Mouse (Mus musculus) kidney, embryonic 16.5 days (tissue): ENCODE measurements around the gene Gm43064. TPM values are rescaled to one million over a fixed set of nuclear protein-coding genes. Genes with fewer than 3 reads are reported as not detected.

Experiments
- ATAC-seq: fragments of 200-750 bp; cut with Nextera tagmentation; 2 replicates; pipeline ENCODE4 v1.8.0; 2017; ENCODE audit warnings: moderate TSS enrichment; ENCODE audit not compliant: low FRiP score, low TSS enrichment
- H3K27ac ChIP-seq: fragments of 300-500 bp; sonication (generic); 2 replicates; pipeline ENCODE4 v1.5.1; 2014; ENCODE audit warnings: low read length
- H3K27me3 ChIP-seq: fragments of 300-500 bp; sonication (generic); 2 replicates; pipeline ENCODE4 v1.6.1; 2014; ENCODE audit warnings: low read length, control low read depth, mixed read lengths; ENCODE audit not compliant: insufficient read depth
- H3K36me3 ChIP-seq: fragments of 300-500 bp; sonication (generic); 2 replicates; pipeline ENCODE4 v1.6.1; 2014; ENCODE audit warnings: low read length, control low read depth, mixed read lengths; ENCODE audit not compliant: insufficient read depth
- H3K4me1 ChIP-seq: fragments of 300-500 bp; sonication (generic); 2 replicates; pipeline ENCODE4 v1.6.1; 2014; ENCODE audit warnings: low read length, control low read depth, mixed read lengths; ENCODE audit not compliant: insufficient read depth
- H3K4me2 ChIP-seq: fragments of 300-500 bp; sonication (generic); replicated peaks from 2 replicates; pipeline ENCODE4 v1.6.1; 2014; ENCODE audit warnings: low read depth, low read length
- H3K4me3 ChIP-seq: fragments of 300-500 bp; sonication (generic); 2 replicates; pipeline ENCODE4 v1.5.1; 2014; ENCODE audit warnings: mild to moderate bottlenecking, low read length
- H3K9ac ChIP-seq: fragments of 300-500 bp; sonication (generic); replicated peaks from 2 replicates; pipeline ENCODE4 v1.6.1; 2014; ENCODE audit warnings: low read length
- H3K9me3 ChIP-seq: fragments of 300-500 bp; sonication (generic); 2 replicates; pipeline ENCODE4 v1.6.1; 2016; ENCODE audit warnings: low read length, control low read depth
- WGBS: fragments of 180-500 bp; shearing (Covaris S2); extraction: QIAGEN DNeasy Blood & Tissue Kit; methylation state at CpG from one replicate; pipeline ENCODE4 v1.1.7; 2014; 5-methylcytosine and 5-hydroxymethylcytosine counted together
- polyA plus RNA-seq: library from polyadenylated mRNA; unstranded; fragments of >200 nt; fragmentation: Nextera tagmentation; extraction: Ambion mirVana; gene quantifications from 2 replicates; pipeline ENCODE4 v1.2.1, GENCODE M21; 2015

Gm43064 gene
- 0.11 TPM in 1 of 2 replicates, not detected in the other for polyA plus RNA-seq

GRCm38 (mm10) chr3:103808891-103809798 is at the start of gene Gm43064, which contains the start of the genes Dclre1b and Ap4b1:
Gm43064 (plus strand) TSS chr3:103809573.
Dclre1b (minus strand) TSS chr3:103809444.
Ap4b1 (plus strand) TSS chr3:103809520.
- peaks cover 19% of the 10 kb centered on the region for H3K36me3 ChIP-seq
- H3K4me1 ChIP-seq, result peaks cover 16% of the 10 kb centered on the region
- H3K27me3 ChIP-seq, result no peaks in the 10 kb centered on the region
- ATAC-seq, result peak; percentile 98
- peak within 1 kb of the TSS; percentile 82 for H3K4me2 ChIP-seq
- no peaks in the 10 kb centered on the region for H3K9me3 ChIP-seq
- under 1% methylated on average over 62 of the region's 70 CpGs for whole genome bisulfite sequencing
- peak within 1 kb of the TSS; percentile 95 for H3K27ac ChIP-seq
- H3K9ac ChIP-seq, result peak within 1 kb of the TSS; percentile 93
- peak within 1 kb of the TSS; percentile 93 for H3K4me3 ChIP-seq

DNA sequence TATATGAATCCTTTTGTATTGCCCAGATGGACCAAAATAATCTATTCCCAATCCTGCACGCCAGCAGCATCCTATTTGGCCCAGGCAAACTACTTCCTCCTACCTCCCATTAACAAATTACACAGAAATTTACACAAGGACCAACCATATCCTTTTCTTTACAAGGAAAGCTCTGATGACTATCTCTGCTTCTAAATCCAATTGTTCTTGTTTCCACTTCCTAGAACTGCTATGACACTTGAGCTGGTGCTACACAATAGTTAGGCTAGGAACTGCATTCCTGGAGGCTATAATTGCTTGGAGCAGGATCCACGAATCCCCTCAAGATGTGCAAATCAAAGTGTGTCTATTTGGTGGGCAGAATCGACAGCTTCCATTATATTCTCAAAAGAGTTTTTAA is 42.6 kb upstream of the Gm43064 start:
- no peaks in the 10 kb centered on the region for H3K27me3 ChIP-seq
- H3K36me3 ChIP-seq, result peaks cover 34% of the 10 kb centered on the region; the same call in 1 of the 2 replicates
- H3K9me3 ChIP-seq, result no peaks in the 10 kb centered on the region
- peaks cover 11% of the 10 kb centered on the region; the same call in 1 of the 2 replicates for H3K4me1 ChIP-seq
- no peak overlapping the region for H3K27ac ChIP-seq
- H3K4me3 ChIP-seq, result no peak overlapping the region
- no peak for ATAC-seq
- H3K9ac ChIP-seq, result no peak overlapping the region
- WGBS, result 78% methylated on average over 3 of the region's 3 CpGs
- H3K4me2 ChIP-seq, result no peak overlapping the region

GRCm38 (mm10) chr3:103771531-103772130 is 37.7 kb upstream of the Gm43064 start:
- Histone ChIP-seq H3K36me3 (0 out of 2 replicates have a peak, but pooled peaks cover 13% of the 10 kb centered on the region), H3K4me1 (peaks cover 32% of the 10 kb centered on the region), H3K9ac (no peak overlapping the region), H3K4me3 (no peak overlapping the region), H3K4me2 (no peak overlapping the region), H3K27me3 (no peaks in the 10 kb centered on the region), H3K27ac (peak overlapping the region; percentile 41; the same call in 1 of the 2 replicates), H3K9me3 (no peaks in the 10 kb centered on the region)
- WGBS, result 58% methylated on average over 9 of the region's 9 CpGs
- ATAC-seq, result no peak

DNA sequence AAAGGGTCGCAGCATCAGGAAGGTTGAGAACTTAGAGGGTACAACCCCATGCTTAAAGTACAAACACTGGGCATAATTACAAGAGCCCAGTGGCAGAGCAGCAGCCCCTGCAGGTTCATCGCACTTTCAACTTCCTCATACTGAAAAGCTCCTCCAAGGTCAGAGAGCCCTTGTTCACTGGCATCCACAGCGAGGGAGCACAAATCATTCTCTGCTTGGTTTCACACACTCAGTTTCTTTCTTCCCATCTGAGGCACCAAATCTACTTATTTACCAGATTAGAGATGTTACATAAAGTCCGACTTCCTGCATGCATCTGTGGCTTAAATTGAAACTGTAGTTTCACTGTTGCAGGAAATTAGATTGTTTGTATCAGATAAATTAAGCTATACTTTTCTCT is 36.5 kb upstream of the Gm43064 start:
- H3K27ac ChIP-seq, result peak overlapping the region; percentile 74
- ATAC-seq, result no peak
- no peak overlapping the region for H3K4me2 ChIP-seq
- H3K9ac ChIP-seq, result no peak overlapping the region
- H3K9me3 ChIP-seq, result no peaks in the 10 kb centered on the region
- H3K4me3 ChIP-seq, result no peak overlapping the region
- 54% methylated on average over 4 of the region's 4 CpGs for whole genome bisulfite sequencing
- H3K27me3 ChIP-seq, result no peaks in the 10 kb centered on the region
- H3K4me1 ChIP-seq, result peaks cover 32% of the 10 kb centered on the region
- peaks cover 24% of the 10 kb centered on the region; the same call in 1 of the 2 replicates for H3K36me3 ChIP-seq

DNA sequence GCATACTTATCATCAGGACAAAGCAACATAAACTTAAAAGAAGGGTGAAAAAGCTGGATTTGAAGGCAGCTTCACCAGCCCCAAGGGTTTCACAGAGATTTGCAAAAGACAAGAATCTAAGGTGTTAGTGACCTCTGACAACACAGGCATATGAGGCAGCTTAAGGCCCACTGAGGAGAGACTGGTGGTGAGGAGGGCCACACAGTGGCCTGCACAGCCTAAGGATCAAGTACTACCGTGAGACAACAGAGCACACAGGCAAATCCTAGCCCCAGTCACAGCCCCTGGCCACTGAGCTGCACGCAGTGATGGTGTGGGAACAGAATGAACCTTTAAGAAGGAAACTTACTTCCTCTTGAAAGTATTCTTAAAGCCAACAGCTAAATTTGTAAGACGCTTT is 35.9 kb upstream of the Gm43064 start:
- Histone ChIP-seq H3K9me3 (no peaks in the 10 kb centered on the region), H3K27ac (peak overlapping the region; percentile 74), H3K4me2 (no peak overlapping the region), H3K4me3 (no peak overlapping the region), H3K27me3 (no peaks in the 10 kb centered on the region), H3K4me1 (peaks cover 32% of the 10 kb centered on the region), H3K9ac (0 out of 2 replicates have a peak overlapping the region, but pooled peaks have one; percentile 35), H3K36me3 (peaks cover 23% of the 10 kb centered on the region; the same call in 1 of the 2 replicates)
- ATAC-seq, result no peak
- 78% methylated on average over 3 of the region's 3 CpGs for WGBS

- H3K27ac ChIP-seq, result no peak overlapping the region
- 83% methylated on average over 15 of the region's 15 CpGs for WGBS
- H3K9me3 ChIP-seq, result no peaks in the 10 kb centered on the region
- H3K9ac ChIP-seq, result no peak overlapping the region
- no peaks in the 10 kb centered on the region for H3K27me3 ChIP-seq
- H3K4me3 ChIP-seq, result no peak overlapping the region
- peaks cover 19% of the 10 kb centered on the region; the same call in 1 of the 2 replicates for H3K36me3 ChIP-seq
- no peak overlapping the region for H3K4me2 ChIP-seq
- H3K4me1 ChIP-seq, result peaks cover 32% of the 10 kb centered on the region
- no peak for ATAC-seq
These were observed 35.4 kb upstream of the Gm43064 start for GRCm38 (mm10) chr3:103774009-103774408.

GRCm38 (mm10) chr3:103777940-103778339 is 31.4 kb upstream of the Gm43064 start:
- Histone ChIP-seq H3K9ac (no peak overlapping the region), H3K27me3 (no peaks in the 10 kb centered on the region), H3K36me3 (peaks cover 14% of the 10 kb centered on the region; the same call in 1 of the 2 replicates), H3K4me2 (no peak overlapping the region), H3K4me3 (no peak overlapping the region), H3K4me1 (peaks cover 10% of the 10 kb centered on the region), H3K27ac (no peak overlapping the region), H3K9me3 (no peaks in the 10 kb centered on the region)
- 89% methylated on average over 11 of the region's 11 CpGs for WGBS
- ATAC-seq, result no peak

DNA sequence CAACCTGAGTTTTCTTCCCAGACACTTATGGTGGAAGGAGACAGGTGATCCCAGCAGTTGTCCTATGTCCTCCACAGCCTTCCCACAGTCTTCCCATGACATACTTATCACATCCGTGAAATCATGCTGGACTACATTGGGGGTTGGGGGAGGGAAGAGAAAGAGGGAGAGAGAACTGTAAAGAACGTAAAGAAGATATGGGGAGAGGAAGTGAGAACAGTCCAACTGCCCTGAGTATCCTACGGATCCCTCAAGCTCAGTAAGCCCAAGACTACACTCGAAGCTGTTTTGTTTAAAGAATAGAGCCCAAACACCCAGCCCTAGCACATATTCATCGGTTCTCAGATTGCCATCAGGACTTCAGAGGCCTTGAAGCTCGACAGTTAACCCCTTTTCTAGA is 30.7 kb upstream of the Gm43064 start:
- Histone ChIP-seq H3K9me3 (no peaks in the 10 kb centered on the region), H3K27ac (no peak overlapping the region), H3K27me3 (no peaks in the 10 kb centered on the region), H3K4me2 (no peak overlapping the region), H3K4me1 (peaks cover 2% of the 10 kb centered on the region), H3K36me3 (peaks cover 14% of the 10 kb centered on the region; the same call in 1 of the 2 replicates), H3K9ac (no peak overlapping the region), H3K4me3 (no peak overlapping the region)
- ATAC-seq, result no peak
- 78% methylated on average over 6 of the region's 6 CpGs for WGBS

- no peak for ATAC-seq
- WGBS, result 88% methylated on average over 7 of the region's 7 CpGs
- Histone ChIP-seq H3K9ac (no peak overlapping the region), H3K9me3 (no peaks in the 10 kb centered on the region), H3K4me1 (no peaks in the 10 kb centered on the region), H3K27ac (no peak overlapping the region), H3K36me3 (peaks cover 14% of the 10 kb centered on the region; the same call in 1 of the 2 replicates), H3K4me2 (no peak overlapping the region), H3K4me3 (no peak overlapping the region), H3K27me3 (no peaks in the 10 kb centered on the region)
These were observed 30.2 kb upstream of the Gm43064 start for GRCm38 (mm10) chr3:103779183-103779582.
